Mouse (Mus musculus): Measurements from ENCODE around the gene Cd27.

Cd27 gene

GRCm38 (mm10) chr6:125244551-125244950 lies 7.7 kb upstream of the Cd27 start:
- WGBS, result 50% methylated on average over 1 of the region's 1 CpGs

- WGBS, result 83% methylated on average over 8 of the region's 8 CpGs
Measured at GRCm38 (mm10) chr6:125241566-125241965, 4.8 kb upstream of the Cd27 start.

GRCm38 (mm10) chr6:125240617-125241016 lies 3.8 kb upstream of the Cd27 start:
- 88% methylated on average over 5 of the region's 5 CpGs for WGBS

GRCm38 (mm10) chr6:125239547-125239946 lies 2.7 kb upstream of the Cd27 start:
- WGBS, result 94% methylated on average over 5 of the region's 5 CpGs

GRCm38 (mm10) chr6:125238396-125238795 lies 1.6 kb upstream of the Cd27 start:
- 75% methylated on average over 6 of the region's 6 CpGs for WGBS

- WGBS, result 71% methylated on average over 4 of the region's 4 CpGs
Measured at GRCm38 (mm10) chr6:125237421-125237820, 611 bp upstream of the Cd27 start.

- 79% methylated on average over 6 of the region's 6 CpGs for WGBS
Measured at GRCm38 (mm10) chr6:125236341-125236740, 469 bp downstream of the Cd27 start.

- WGBS, result 81% methylated on average over 5 of the region's 5 CpGs
Measured at GRCm38 (mm10) chr6:125234520-125234828, 2.3 kb downstream of the Cd27 start.

- WGBS, result 68% methylated on average over 7 of the region's 7 CpGs
Measured at GRCm38 (mm10) chr6:125233816-125234519, 2.8 kb downstream of the Cd27 start.

- WGBS, result 75% methylated on average over 6 of the region's 6 CpGs
Measured at GRCm38 (mm10) chr6:125232516-125232915, 4.3 kb downstream of the Cd27 start.

- 50% methylated on average over 4 of the region's 4 CpGs for whole genome bisulfite sequencing
Measured at GRCm38 (mm10) chr6:125232045-125232437, 4.8 kb downstream of the Cd27 start.

GRCm38 (mm10) chr6:125231117-125232044 lies 5.4 kb downstream of the Cd27 start, which contains the start of gene Tapbpl:
Tapbpl (minus strand) TSS chr6:125231860.
- WGBS, result 15% methylated on average over 16 of the region's 16 CpGs

- WGBS, result 61% methylated on average over 9 of the region's 9 CpGs
Measured at GRCm38 (mm10) chr6:125230571-125230970, 6.2 kb downstream of the Cd27 start.

GRCm38 (mm10) chr6:125225518-125226115 lies 11.2 kb downstream of the Cd27 start:
- 69% methylated on average over 5 of the region's 5 CpGs for WGBS

- WGBS, result 80% methylated on average over 3 of the region's 3 CpGs
Measured at GRCm38 (mm10) chr6:125222577-125222976, 14.2 kb downstream of the Cd27 start.

- WGBS, result 55% methylated on average over 2 of the region's 2 CpGs
Measured at GRCm38 (mm10) chr6:125222146-125222545, 14.7 kb downstream of the Cd27 start.

GRCm38 (mm10) chr6:125221115-125221745 lies 15.6 kb downstream of the Cd27 start:
- WGBS, result 94% methylated on average over 20 of the region's 20 CpGs

- WGBS, result 77% methylated on average over 4 of the region's 4 CpGs
Measured at GRCm38 (mm10) chr6:125218963-125219362, 17.8 kb downstream of the Cd27 start.

GRCm38 (mm10) chr6:125217899-125218298 lies 18.9 kb downstream of the Cd27 start:
- 44% methylated on average over 11 of the region's 11 CpGs for WGBS

- WGBS, result 71% methylated on average over 2 of the region's 2 CpGs
Measured at GRCm38 (mm10) chr6:125216898-125217297, 19.9 kb downstream of the Cd27 start.

- WGBS, result under 1% methylated on average over 48 of the region's 48 CpGs
Measured at GRCm38 (mm10) chr6:125215148-125215954, 21.5 kb downstream of the Cd27 start, which contains the start of gene Vamp1. Vamp1 (plus strand) TSS chr6:125215551.

All from cerebral cortex, adult 2 months (tissue).